Mouse (Mus musculus): ENCODE results near the gene Acaca. TPM values are rescaled to one million over a fixed set of nuclear protein-coding genes. Genes with fewer than 3 reads are reported as not detected.
"Not testable (repeated sequence)": the region's sequence is repeated elsewhere in the genome, so short reads cannot be mapped to it uniquely, and the experiment has no call there.

Gene Acaca
- polyA plus RNA-seq, 1 experiment: 5.0 TPM

GRCm38 (mm10) chr11:84365313-84365712 is 235.8 kb downstream of the Acaca start:
- Histone ChIP-seq H3K27ac (ENCODE audit: insufficient read depth, low read depth, low read length) (no peak overlapping the region), H3K4me3 (ENCODE audit: insufficient read depth, low read length) (no peak overlapping the region), H3K4me1 (ENCODE audit: control insufficient read depth, insufficient read depth, low read length) (no peaks in the 10 kb centered on the region)
- no peak for TF ChIP-seq CTCF (IDR thresholded peaks at IDR 0.05; ENCODE audit: low read depth, low read length)
- TF ChIP-seq POLR2A (IDR thresholded peaks at IDR 0.05; ENCODE audit: borderline replicate concordance, low read depth, low read length): no peak

- H3K4me1 ChIP-seq (ENCODE audit: control insufficient read depth, insufficient read depth, low read length): no peaks in the 10 kb centered on the region
- no peak overlapping the region for H3K4me3 ChIP-seq (ENCODE audit: insufficient read depth, low read length)
- no peak overlapping the region for H3K27ac ChIP-seq (ENCODE audit: insufficient read depth, low read depth, low read length)
- TF ChIP-seq POLR2A (IDR thresholded peaks at IDR 0.05; ENCODE audit: borderline replicate concordance, low read depth, low read length): no peak
- TF ChIP-seq CTCF (IDR thresholded peaks at IDR 0.05; ENCODE audit: low read depth, low read length): no peak
Measured at GRCm38 (mm10) chr11:84368902-84369301, 239.4 kb downstream of the Acaca start.

GRCm38 (mm10) chr11:84373122-84373521 is 243.7 kb downstream of the Acaca start:
- H3K4me1 ChIP-seq (ENCODE audit: control insufficient read depth, insufficient read depth, low read length): no peaks in the 10 kb centered on the region
- H3K4me3 ChIP-seq (ENCODE audit: insufficient read depth, low read length): no peak overlapping the region
- TF ChIP-seq CTCF (IDR thresholded peaks at IDR 0.05; ENCODE audit: low read depth, low read length) (no peak), POLR2A (IDR thresholded peaks at IDR 0.05; ENCODE audit: borderline replicate concordance, low read depth, low read length) (no peak)
- no peak overlapping the region for H3K27ac ChIP-seq (ENCODE audit: insufficient read depth, low read depth, low read length)

- Histone ChIP-seq H3K4me1 (ENCODE audit: control insufficient read depth, insufficient read depth, low read length) (no peaks in the 10 kb centered on the region), H3K27ac (ENCODE audit: insufficient read depth, low read depth, low read length) (no peak overlapping the region), H3K4me3 (ENCODE audit: insufficient read depth, low read length) (no peak overlapping the region)
- TF ChIP-seq POLR2A (IDR thresholded peaks at IDR 0.05; ENCODE audit: borderline replicate concordance, low read depth, low read length): no peak
- no peak for TF ChIP-seq CTCF (IDR thresholded peaks at IDR 0.05; ENCODE audit: low read depth, low read length)
Measured at GRCm38 (mm10) chr11:84375951-84376496, 246.6 kb downstream of the Acaca start.

GRCm38 (mm10) chr11:84376510-84377365 is 247.3 kb downstream of the Acaca start:
- no peak for TF ChIP-seq POLR2A (IDR thresholded peaks at IDR 0.05; ENCODE audit: borderline replicate concordance, low read depth, low read length)
- TF ChIP-seq CTCF (IDR thresholded peaks at IDR 0.05; ENCODE audit: low read depth, low read length): no peak
- Histone ChIP-seq H3K27ac (ENCODE audit: insufficient read depth, low read depth, low read length) (no peak overlapping the region), H3K4me3 (ENCODE audit: insufficient read depth, low read length) (no peak overlapping the region), H3K4me1 (ENCODE audit: control insufficient read depth, insufficient read depth, low read length) (no peaks in the 10 kb centered on the region)

GRCm38 (mm10) chr11:84382450-84382849 is 253.0 kb downstream of the Acaca start:
- TF ChIP-seq CTCF (IDR thresholded peaks at IDR 0.05; ENCODE audit: low read depth, low read length): no peak
- no peak for TF ChIP-seq POLR2A (IDR thresholded peaks at IDR 0.05; ENCODE audit: borderline replicate concordance, low read depth, low read length)
- H3K4me1 ChIP-seq (ENCODE audit: control insufficient read depth, insufficient read depth, low read length): no peaks in the 10 kb centered on the region
- no peak overlapping the region for H3K27ac ChIP-seq (ENCODE audit: insufficient read depth, low read depth, low read length)

GRCm38 (mm10) chr11:84383891-84384290 is 254.4 kb downstream of the Acaca start:
- no peak overlapping the region for H3K27ac ChIP-seq (ENCODE audit: insufficient read depth, low read depth, low read length)
- TF ChIP-seq CTCF (IDR thresholded peaks at IDR 0.05; ENCODE audit: low read depth, low read length) (no peak), POLR2A (IDR thresholded peaks at IDR 0.05; ENCODE audit: borderline replicate concordance, low read depth, low read length) (no peak)
- no peaks in the 10 kb centered on the region for H3K4me1 ChIP-seq (ENCODE audit: control insufficient read depth, insufficient read depth, low read length)
- H3K4me3 ChIP-seq (ENCODE audit: insufficient read depth, low read length): no peak overlapping the region

More at GRCm38 (mm10) chr11:84382450-84382849, 253.0 kb downstream of the Acaca start:
- H3K4me3 ChIP-seq (ENCODE audit: insufficient read depth, low read length): no peak overlapping the region

- H3K4me1 ChIP-seq (ENCODE audit: control insufficient read depth, insufficient read depth, low read length): no peaks in the 10 kb centered on the region
- no peak overlapping the region for H3K27ac ChIP-seq (ENCODE audit: insufficient read depth, low read depth, low read length)
- no peak overlapping the region for H3K4me3 ChIP-seq (ENCODE audit: insufficient read depth, low read length)
- no peak for TF ChIP-seq POLR2A (IDR thresholded peaks at IDR 0.05; ENCODE audit: borderline replicate concordance, low read depth, low read length)
- no peak for TF ChIP-seq CTCF (IDR thresholded peaks at IDR 0.05; ENCODE audit: low read depth, low read length)
Measured at GRCm38 (mm10) chr11:84389332-84389731, 259.9 kb downstream of the Acaca start.

- Histone ChIP-seq H3K4me1 (ENCODE audit: control insufficient read depth, insufficient read depth, low read length) (no peaks in the 10 kb centered on the region), H3K4me3 (ENCODE audit: insufficient read depth, low read length) (no peak overlapping the region), H3K27ac (ENCODE audit: insufficient read depth, low read depth, low read length) (no peak overlapping the region)
- no peak for TF ChIP-seq CTCF (IDR thresholded peaks at IDR 0.05; ENCODE audit: low read depth, low read length)
- TF ChIP-seq POLR2A (IDR thresholded peaks at IDR 0.05; ENCODE audit: borderline replicate concordance, low read depth, low read length): no peak
Measured at GRCm38 (mm10) chr11:84391126-84391525, 261.7 kb downstream of the Acaca start.

GRCm38 (mm10) chr11:84392066-84392465 is 262.6 kb downstream of the Acaca start:
- not testable (repeated sequence) for H3K27ac ChIP-seq (ENCODE audit: insufficient read depth, low read depth, low read length); H3K4me3 ChIP-seq (ENCODE audit: insufficient read depth, low read length)

More at GRCm38 (mm10) chr11:84392066-84392465, 262.6 kb downstream of the Acaca start:
- H3K4me1 ChIP-seq (ENCODE audit: control insufficient read depth, insufficient read depth, low read length): not testable (repeated sequence)
